Mouse (Mus musculus) olfactory bulb, adult 2 months (tissue): ENCODE data around the gene Prr22. TPM values are rescaled to one million over a fixed set of nuclear protein-coding genes. Genes with fewer than 3 reads are reported as not detected.

Experiments
- H3K27ac ChIP-seq: fragments of 200-500 bp; 2 replicates; pipeline ENCODE4 v1.5.1; 2012; ENCODE audit warnings: low read depth, low read length; ENCODE audit not compliant: insufficient read depth
- H3K4me1 ChIP-seq: fragments of 200-500 bp; 2 replicates; pipeline ENCODE4 v1.6.1; 2012; ENCODE audit warnings: low read length; ENCODE audit not compliant: control insufficient read depth, insufficient read depth
- H3K4me3 ChIP-seq: fragments of 200-500 bp; 2 replicates; pipeline ENCODE4 v1.5.1; 2012; ENCODE audit warnings: mild to moderate bottlenecking, low read depth, low read length, moderate library complexity; ENCODE audit not compliant: insufficient read depth
- CTCF ChIP-seq: fragments of 200-500 bp; IDR thresholded peaks from 2 replicates; pipeline ENCODE4 v1.5.1; 2012; ENCODE audit warnings: low read depth, mild to moderate bottlenecking, low read length, moderate library complexity; ENCODE audit not compliant: insufficient read depth
- POLR2A ChIP-seq: fragments of 200-500 bp; IDR thresholded peaks from 2 replicates; pipeline ENCODE4 v1.6.1; 2012; ENCODE audit warnings: mild to moderate bottlenecking, low read depth, low read length, moderate library complexity; ENCODE audit not compliant: insufficient read depth
- WGBS: fragments of 180-500 bp; shearing (Covaris S2); methylation state at CpG from one replicate; pipeline ENCODE4 v1.1.7; 2018; 5-methylcytosine and 5-hydroxymethylcytosine counted together
- polyA plus RNA-seq: library from polyadenylated mRNA; stranded (reverse); fragments of >200 nt; gene quantifications from 2 replicates; pipeline ENCODE4 v1.2.4, GENCODE M21; 2012; ENCODE audit warnings: low replicate concordance; ENCODE audit not compliant: missing spikeins, insufficient read depth, insufficient read length

Gene Prr22
- not detected in 2 replicates for polyA plus RNA-seq

DNA sequence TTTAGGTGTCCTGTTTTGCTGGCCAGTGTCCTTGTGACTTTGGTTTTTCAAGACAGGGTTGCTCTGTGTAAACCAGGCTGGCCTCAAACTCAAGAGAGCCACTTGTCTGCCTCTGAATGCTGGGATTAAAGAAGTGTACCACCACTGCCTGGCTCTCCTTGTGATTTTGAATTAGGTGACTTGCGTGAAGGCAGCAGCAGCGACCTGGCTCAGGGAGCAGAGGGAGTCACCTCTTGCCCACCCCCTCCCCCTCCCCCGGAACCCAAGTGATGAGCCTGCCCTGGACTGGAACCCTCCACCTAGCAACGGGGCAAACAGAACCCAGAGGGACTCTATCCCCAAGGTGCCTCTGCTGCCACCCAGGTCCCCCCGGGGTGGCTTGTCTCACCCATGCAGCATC is at the start of gene Prr22:
Gene Prr22, plus strand, starts transcription at position 301 of the 400 bp plus-strand sequence.
- WGBS = 94% methylated on average over 5 of the region's 5 CpGs
- Histone ChIP-seq H3K4me1 (peaks cover 5% of the 10 kb centered on the region), H3K27ac (no peak within 1 kb of the TSS), H3K4me3 (no peak within 1 kb of the TSS)
- TF ChIP-seq POLR2A (no peak), CTCF (no peak)

DNA sequence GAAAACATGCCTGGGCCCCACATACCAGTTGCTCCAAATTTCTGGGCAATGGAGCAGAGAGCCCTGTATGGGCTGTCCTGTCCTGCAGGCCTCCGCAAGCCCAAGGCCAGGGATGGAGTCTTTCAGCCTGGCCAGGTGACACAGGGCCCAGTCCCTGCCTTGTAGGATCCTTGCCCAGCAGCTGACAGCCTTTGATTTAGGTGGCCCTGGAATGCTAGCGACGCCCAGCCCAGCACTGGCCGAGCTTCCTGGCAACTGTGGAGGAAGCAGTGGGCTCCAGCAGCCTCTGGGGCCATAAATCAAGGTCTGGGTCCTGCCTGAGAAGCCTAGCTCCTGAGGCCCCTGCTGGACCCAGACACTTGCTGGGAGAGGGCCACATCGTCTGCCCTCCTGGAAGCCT is 47.6 kb upstream of the Prr22 start:
- TF ChIP-seq CTCF (no peak), POLR2A (no peak)
- 87% methylated on average over 5 of the region's 5 CpGs for WGBS
- peaks cover 33% of the 10 kb centered on the region for H3K4me1 ChIP-seq
- no peak overlapping the region for H3K27ac ChIP-seq
- no peak overlapping the region for H3K4me3 ChIP-seq

DNA sequence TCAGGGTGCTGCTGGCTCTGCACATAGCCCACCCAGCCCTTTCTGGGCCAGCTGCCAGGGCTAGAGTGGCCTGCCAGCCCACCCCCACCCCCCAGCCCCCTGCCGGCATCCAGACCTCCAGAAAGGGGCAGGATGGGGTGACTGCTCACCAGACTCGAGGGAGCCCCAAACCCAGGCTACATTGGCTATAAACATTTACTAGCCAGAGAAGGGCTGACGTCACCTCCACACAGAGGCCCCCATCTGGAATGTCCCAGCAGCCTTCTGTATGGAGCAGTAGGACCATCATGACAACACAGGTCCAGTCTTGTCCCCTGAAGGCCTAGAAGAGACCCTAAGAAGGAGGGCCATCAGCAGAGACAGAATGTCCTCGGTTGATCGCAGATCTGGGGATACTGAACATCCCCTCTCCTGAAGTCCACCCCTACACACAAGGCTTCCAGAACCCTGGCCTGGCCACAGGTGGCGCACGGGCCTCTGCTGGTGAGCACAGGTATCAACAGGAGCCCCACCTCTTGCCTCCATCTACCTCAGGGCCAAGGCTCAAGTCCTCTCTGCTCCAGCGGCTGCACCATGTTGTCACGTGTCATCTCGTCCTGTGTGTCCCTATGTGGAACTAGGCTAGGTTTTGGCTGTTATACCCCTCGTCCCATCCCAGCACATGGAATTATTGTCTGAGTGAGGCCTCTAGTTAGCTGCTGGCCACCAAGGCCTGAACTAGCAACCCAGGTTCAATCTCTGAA is 46.5 kb upstream of the Prr22 start:
- TF ChIP-seq CTCF (no peak), POLR2A (no peak)
- WGBS = 70% methylated on average over 11 of the region's 11 CpGs

DNA sequence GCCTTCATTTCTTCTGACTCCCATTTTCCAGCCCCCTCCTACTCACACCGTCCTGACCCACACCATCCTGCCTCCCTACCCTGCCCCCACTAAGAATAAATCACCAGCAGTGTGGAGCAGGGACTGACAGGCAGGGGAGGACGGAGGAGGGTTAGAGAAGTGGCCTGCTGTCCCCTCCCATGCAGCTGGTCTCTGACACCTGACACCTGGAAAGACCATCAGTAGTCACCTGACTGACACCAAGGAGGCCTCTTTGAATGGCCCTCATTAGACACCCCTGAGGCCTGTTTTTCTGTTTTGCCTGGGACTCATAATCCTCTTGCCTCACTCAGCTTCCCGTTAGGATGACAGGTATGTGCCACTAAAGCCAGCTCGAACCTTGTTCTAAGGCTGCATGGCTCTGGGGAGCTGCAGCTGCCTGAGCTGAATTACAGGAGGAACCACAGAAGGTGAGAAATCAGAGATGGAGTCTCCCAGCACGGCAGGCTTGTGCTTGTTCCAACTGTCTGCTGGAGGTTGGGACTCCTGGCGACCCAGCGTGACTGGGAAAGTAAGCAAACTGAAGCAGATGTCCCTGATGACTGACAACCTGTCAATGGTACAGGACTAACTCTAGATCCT is 42.9 kb upstream of the Prr22 start:
- Histone ChIP-seq H3K27ac (no peak overlapping the region), H3K4me3 (no peak overlapping the region), H3K4me1 (peaks cover 31% of the 10 kb centered on the region)
- WGBS = 39% methylated on average over 7 of the region's 7 CpGs
- TF ChIP-seq POLR2A = no peak
- TF ChIP-seq CTCF = no peak

More for the DNA sequence above, 46.5 kb upstream of the Prr22 start:
- H3K4me1 ChIP-seq = peaks cover 44% of the 10 kb centered on the region
- H3K27ac ChIP-seq = no peak overlapping the region
- H3K4me3 ChIP-seq = no peak overlapping the region

DNA sequence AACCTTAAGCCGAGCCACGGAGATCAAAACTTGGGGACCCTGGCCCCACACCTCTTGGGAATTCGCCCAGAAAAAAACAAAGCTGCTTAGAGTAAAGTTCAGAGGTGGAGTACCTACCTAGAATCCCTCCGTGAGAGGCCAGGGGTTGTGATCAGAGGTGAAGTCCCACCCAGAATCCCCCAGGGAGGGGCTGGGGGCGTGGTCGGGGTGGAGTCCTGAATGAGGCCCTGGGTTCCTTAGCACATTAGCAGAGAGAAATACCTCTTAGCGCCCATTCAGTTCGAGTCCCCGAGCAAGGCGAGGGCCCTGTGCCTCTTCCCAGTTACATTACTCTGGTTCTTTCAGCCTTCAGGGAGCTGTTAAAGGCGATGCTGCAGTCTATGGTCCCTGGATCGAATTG is 42.4 kb upstream of the Prr22 start:
- Histone ChIP-seq H3K27ac (no peak overlapping the region), H3K4me3 (no peak overlapping the region), H3K4me1 (peaks cover 31% of the 10 kb centered on the region)
- TF ChIP-seq CTCF = no peak
- no peak for TF ChIP-seq POLR2A
- 21% methylated on average over 12 of the region's 12 CpGs for WGBS

DNA sequence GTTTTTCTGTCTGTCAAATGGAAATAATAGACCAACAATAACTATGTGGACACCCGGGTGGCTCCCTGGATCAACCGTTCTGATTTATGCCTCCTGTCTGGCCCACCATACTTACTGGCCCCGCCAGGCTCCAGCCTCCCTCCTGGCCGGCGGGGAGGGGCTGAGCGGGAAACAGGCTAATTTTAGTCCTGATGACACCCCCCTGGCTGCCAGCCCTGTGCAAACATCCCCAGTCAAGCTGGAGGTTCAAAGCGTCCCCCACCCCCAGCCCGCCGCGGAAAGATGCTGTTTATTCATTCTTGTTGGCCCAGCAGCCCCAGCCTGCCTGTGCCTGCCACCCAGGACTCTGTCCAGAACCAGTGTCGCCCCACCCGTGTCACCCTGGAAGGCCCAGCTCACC is 41.9 kb upstream of the Prr22 start:
- Histone ChIP-seq H3K4me1 (peaks cover 28% of the 10 kb centered on the region), H3K4me3 (no peak overlapping the region), H3K27ac (no peak overlapping the region)
- no peak for TF ChIP-seq POLR2A
- no peak for TF ChIP-seq CTCF
- 7% methylated on average over 12 of the region's 12 CpGs for WGBS

DNA sequence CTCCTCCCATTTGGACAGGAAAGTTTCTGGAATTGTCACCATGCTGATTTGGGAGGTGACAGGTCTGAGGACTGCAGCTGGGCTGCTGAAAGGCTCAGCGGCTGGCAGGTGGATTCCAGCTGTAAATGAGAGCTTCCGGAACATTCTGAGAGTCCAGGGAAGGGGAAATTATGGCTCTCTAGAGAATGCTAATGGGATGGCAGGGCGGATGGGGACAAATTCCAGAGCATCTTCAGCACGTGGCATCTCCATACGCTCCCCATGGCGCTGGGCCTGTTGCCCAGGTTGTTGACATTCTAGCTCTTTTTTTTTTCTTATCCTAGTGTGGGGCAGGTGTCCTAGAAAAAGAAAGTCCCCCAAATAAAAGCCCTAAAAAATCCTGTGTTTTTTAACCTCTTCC is 40.9 kb upstream of the Prr22 start:
- Histone ChIP-seq H3K4me1 (peaks cover 27% of the 10 kb centered on the region), H3K27ac (no peak overlapping the region), H3K4me3 (no peak overlapping the region)
- WGBS = 28% methylated on average over 6 of the region's 6 CpGs
- TF ChIP-seq POLR2A = no peak
- no peak for TF ChIP-seq CTCF

DNA sequence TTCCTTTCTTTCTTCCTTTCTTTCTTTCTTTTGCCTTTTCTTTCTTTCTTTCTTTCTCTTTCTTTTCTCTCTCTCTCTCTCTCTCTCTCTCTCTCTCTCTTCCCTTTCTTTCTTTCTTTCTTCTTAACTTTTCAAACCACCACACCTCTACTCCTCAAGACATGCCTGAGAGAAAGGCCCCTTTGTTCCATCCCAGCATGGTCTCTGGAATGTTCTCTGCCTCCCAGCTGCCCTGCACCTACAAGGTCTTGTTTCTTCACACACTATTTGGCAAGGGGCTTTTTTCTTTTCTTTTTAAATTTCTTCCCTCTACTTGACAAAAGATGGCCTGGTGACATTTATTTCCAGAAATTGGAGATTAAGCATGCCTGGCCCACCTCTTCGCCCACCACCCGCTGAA is 40.4 kb upstream of the Prr22 start:
- Histone ChIP-seq H3K4me3 (no peak overlapping the region), H3K27ac (no peak overlapping the region), H3K4me1 (peaks cover 27% of the 10 kb centered on the region)
- no peak for TF ChIP-seq CTCF
- no peak for TF ChIP-seq POLR2A
- WGBS = 21% methylated on average over 2 of the region's 2 CpGs

DNA sequence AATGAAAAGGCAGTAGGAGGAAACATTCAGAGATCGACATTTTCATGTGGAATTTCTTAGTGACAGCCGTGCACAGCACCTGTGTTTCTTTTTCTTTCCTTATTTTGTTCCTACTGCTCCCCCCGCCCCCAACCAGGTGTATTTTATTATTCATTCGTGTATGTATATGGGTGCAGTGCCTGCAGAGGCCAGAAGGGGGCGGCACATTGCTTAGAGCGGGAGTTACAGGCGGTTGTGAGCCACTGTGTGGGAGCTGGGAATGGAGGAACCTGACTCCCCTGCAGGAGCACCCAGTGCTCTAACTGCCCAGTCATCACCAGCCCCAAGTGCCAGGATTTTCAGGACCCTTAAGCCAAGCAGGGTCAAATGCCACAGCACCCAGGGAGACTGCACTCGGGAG is 33.5 kb upstream of the Prr22 start:
- Histone ChIP-seq H3K4me1 (no peaks in the 10 kb centered on the region), H3K27ac (no peak overlapping the region), H3K4me3 (no peak overlapping the region)
- WGBS = 45% methylated on average over 8 of the region's 8 CpGs
- TF ChIP-seq CTCF = no peak
- no peak for TF ChIP-seq POLR2A
